Mouse (Mus musculus) MEL (cell line): Measurements from ENCODE around the gene Lca5.

Experiments
- CTCF ChIP-seq, 3 experiments: IDR thresholded peaks in 2 of 3; conservative IDR thresholded peaks in 1 of 3; 2 replicates each; pipeline ENCODE4 v1.5.1; 2011 to 2012; ENCODE audit warnings: low read length in 3 of 3, low read depth in 2 of 3, mild to moderate bottlenecking in 2 of 3, improper control_type of control experiment in 1 of 3, inconsistent platforms in 1 of 3, mixed read lengths in 1 of 3, moderate library complexity in 1 of 3; ENCODE audit not compliant: control insufficient read depth in 1 of 3, insufficient read depth in 1 of 3, poor library complexity in 1 of 3, severe bottlenecking in 1 of 3
- GATA1 ChIP-seq: IDR thresholded peaks from 2 replicates; pipeline ENCODE4 v1.6.1; 2011; ENCODE audit warnings: low read depth, low read length, improper control_type of control experiment
- MAFK ChIP-seq: IDR thresholded peaks from 2 replicates; pipeline ENCODE4 v1.6.1; 2011; ENCODE audit warnings: low read depth, mild to moderate bottlenecking, low read length, improper control_type of control experiment, borderline replicate concordance
- MXI1 ChIP-seq: IDR thresholded peaks from 2 replicates; pipeline ENCODE4 v1.6.1; 2011; ENCODE audit warnings: mild to moderate bottlenecking, low read depth, low read length, improper control_type of control experiment
- POLR2A ChIP-seq, 2 experiments: IDR thresholded peaks; 2 replicates each; pipeline ENCODE4 v1.6.1; 2011 to 2012; ENCODE audit warnings: low read length in 2 of 2, mild to moderate bottlenecking in 2 of 2, control low read depth in 1 of 2, improper control_type of control experiment in 1 of 2, low read depth in 1 of 2, moderate library complexity in 1 of 2; ENCODE audit not compliant: control insufficient read depth in 1 of 2, insufficient read depth in 1 of 2, poor library complexity in 1 of 2
- USF1 ChIP-seq: IDR thresholded peaks from 2 replicates; pipeline ENCODE4 v1.6.1; 2014; ENCODE audit warnings: low read depth, mild to moderate bottlenecking, inconsistent platforms, low read length, improper control_type of control experiment, moderate library complexity
- ZNF384 ChIP-seq: IDR thresholded peaks from 2 replicates; pipeline ENCODE4 v1.6.1; 2012; ENCODE audit warnings: low read depth, mild to moderate bottlenecking, inconsistent platforms, low read length, improper control_type of control experiment

- TF ChIP-seq ZNF384 = no peak
- TF ChIP-seq USF1 = no peak
- TF ChIP-seq MAFK = no peak
- TF ChIP-seq CTCF (IDR thresholded peaks at IDR 0.05 in 2 of 3, conservative IDR thresholded peaks at IDR 0.05 in 1 of 3; ENCODE audit: control insufficient read depth in 1 of 3, insufficient read depth in 1 of 3, low read depth in 2 of 3, low read length in 3 of 3, poor library complexity in 1 of 3, severe bottlenecking in 1 of 3) = no peak
- no peak for TF ChIP-seq GATA1
- TF ChIP-seq MXI1 = no peak
- no peak for TF ChIP-seq POLR2A (IDR thresholded peaks at IDR 0.05; ENCODE audit: control insufficient read depth in 1 of 2, insufficient read depth in 1 of 2, low read depth in 1 of 2, low read length in 2 of 2, poor library complexity in 1 of 2)
These were observed 13.0 kb downstream of the Lca5 start for GRCm38 (mm10) chr9:83427926-83428325.
